Comparison of ENCODE assay signal across 26 mouse cellular contexts in the genomic region with DNA sequence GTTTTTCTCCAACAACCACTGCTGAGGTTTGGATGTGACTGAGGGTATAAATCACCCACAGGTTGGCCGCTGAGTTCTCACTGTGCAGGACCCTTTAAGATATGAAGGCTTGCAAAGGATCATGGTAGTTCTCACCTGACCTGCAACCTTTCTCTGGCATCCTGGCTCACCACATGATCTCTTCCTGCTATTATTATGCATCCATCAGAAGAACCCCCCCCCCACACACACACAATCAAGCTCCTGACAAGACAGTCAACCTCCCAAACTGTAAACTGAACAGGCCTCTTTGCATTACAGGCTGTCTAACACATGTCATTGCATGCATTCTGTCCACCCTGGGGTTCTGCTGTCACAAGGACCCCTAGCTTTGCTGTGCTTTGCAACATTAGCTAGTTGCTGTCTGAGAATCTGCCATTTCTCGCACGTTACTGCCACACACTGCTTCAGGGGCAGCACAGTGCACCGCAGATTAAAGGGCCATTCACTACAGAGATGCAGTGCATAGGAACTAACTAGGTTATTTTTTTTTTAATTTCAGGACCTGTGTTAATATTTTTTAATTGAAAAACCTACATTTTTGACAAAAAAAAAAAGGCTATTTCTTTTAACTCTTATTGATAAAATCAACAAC.
DNase-seq lines count a peak whose midpoint lies in the region; ATAC-seq and TF ChIP-seq lines count a peak whose summit lies in the region.
"Had no signal": no experiment of that assay in that cellular context is flagged by ENCODE, and none has a peak within 500 bp of the region (broad histone marks: within the 10 kb centered on the region; RNA-seq: fewer than 3 reads in every experiment).

No protein-coding gene starts in this region.

- no peak for TF ChIP-seq POLR2A in ES-Bruce4 (IDR thresholded peaks at IDR 0.05; ENCODE audit: insufficient read depth, low read length)

- no peak overlapping the region for H3K4me3 ChIP-seq in forebrain, embryonic 15.5 days
- H3K4me3 ChIP-seq in forebrain, embryonic 14.5 days (ENCODE audit: low read depth, low read length), result no peak overlapping the region
- H3K4me3 ChIP-seq in midbrain, embryonic 12.5 days, result no peak overlapping the region
- H3K4me3 ChIP-seq in midbrain, embryonic 11.5 days (ENCODE audit: low read depth, low read length), result no peak overlapping the region
- no peak overlapping the region for H3K4me3 ChIP-seq in ES-Bruce4 (ENCODE audit: low read depth, low read length)
- H3K4me3 ChIP-seq: embryonic facial prominence, embryonic 12.5 days; embryonic facial prominence, embryonic 15.5 days; gastrocnemius, adult 2 months; heart, embryonic 13.5 days; hindbrain, embryonic 12.5 days had no signal

- H3K9me3 ChIP-seq in forebrain, embryonic 15.5 days, result no peaks in the 10 kb centered on the region
- H3K9me3 ChIP-seq in forebrain, embryonic 14.5 days (replicated peaks; ENCODE audit: control insufficient read depth, low read length), result no peaks in the 10 kb centered on the region
- no peaks in the 10 kb centered on the region for H3K9me3 ChIP-seq in midbrain, embryonic 12.5 days
- no peaks in the 10 kb centered on the region for H3K9me3 ChIP-seq in midbrain, embryonic 11.5 days (ENCODE audit: control insufficient read depth, low read length)
- no peaks in the 10 kb centered on the region for H3K9me3 ChIP-seq in ES-Bruce4 (replicated peaks; ENCODE audit: control insufficient read depth, insufficient read depth, low read length, poor library complexity, severe bottlenecking)
- H3K9me3 ChIP-seq: embryonic facial prominence, embryonic 12.5 days; embryonic facial prominence, embryonic 15.5 days; heart, embryonic 13.5 days; hindbrain, embryonic 12.5 days had no signal

- DNase-seq in forebrain, embryonic 14.5 days (ENCODE audit: low spot score), result no peak
- no peak for DNase-seq in midbrain, embryonic 11.5 days (ENCODE audit: low spot score, missing footprints)
- peak; percentile 80 for DNase-seq in R1 (ENCODE audit: low read depth, low spot score)
- no peak for DNase-seq in urinary bladder, postnatal 14 days (ENCODE audit: low spot score)
- DNase-seq in frontal cortex, adult 2 months (ENCODE audit: extremely low spot score in 1 of 2, low spot score in 1 of 2), result no peak
- DNase-seq: adrenal gland, adult 2 months; adrenal gland, postnatal 14 days; cerebellum, adult 11 months; cerebellum, adult 2 months; cerebellum, adult 9-11 months; cerebellum, postnatal 25 days; gastrocnemius, adult 2 months; gastrocnemius, postnatal 14 days; heart, adult 18-20 months; heart, postnatal 14 days had no signal

- H3K4me2 ChIP-seq in forebrain, embryonic 15.5 days (replicated peaks), result no peak overlapping the region
- no peak overlapping the region for H3K4me2 ChIP-seq in forebrain, embryonic 14.5 days (ENCODE audit: low read length)
- H3K4me2 ChIP-seq in midbrain, embryonic 12.5 days (replicated peaks), result no peak overlapping the region
- H3K4me2 ChIP-seq in midbrain, embryonic 11.5 days, result no peak overlapping the region
- H3K4me2 ChIP-seq: embryonic facial prominence, embryonic 12.5 days; embryonic facial prominence, embryonic 15.5 days; heart, embryonic 13.5 days; hindbrain, embryonic 12.5 days had no signal

- 0 out of 2 replicates have a peak, but pooled peaks have one; percentile 42 for TF ChIP-seq EP300 in ES-Bruce4 (IDR thresholded peaks at IDR 0.05; ENCODE audit: insufficient read depth, low read depth, low read length)

- 0 out of 2 replicates have a peak, but pooled peaks have one; percentile 32 for ATAC-seq in forebrain, embryonic 15.5 days (replicated peaks)
- no peak for ATAC-seq in forebrain, embryonic 14.5 days
- no peak for ATAC-seq in midbrain, embryonic 12.5 days (ENCODE audit: low FRiP score, low read depth)
- no peak for ATAC-seq in midbrain, embryonic 11.5 days (ENCODE audit: low FRiP score)
- ATAC-seq: forebrain, embryonic 16.5 days; hindbrain, postnatal 0 days; inflammation-experienced regulatory T-cells, adult 6 months; intestine, embryonic 16.5 days had no signal

- H3K36me3 ChIP-seq in forebrain, embryonic 15.5 days, result no peaks in the 10 kb centered on the region
- no peaks in the 10 kb centered on the region for H3K36me3 ChIP-seq in forebrain, embryonic 14.5 days (ENCODE audit: control insufficient read depth, insufficient read depth, low read length)
- H3K36me3 ChIP-seq in midbrain, embryonic 12.5 days, result peaks cover 18% of the 10 kb centered on the region
- H3K36me3 ChIP-seq in midbrain, embryonic 11.5 days (ENCODE audit: control insufficient read depth, insufficient read depth, low read length), result 0 out of 2 replicates have a peak, but pooled peaks cover 3% of the 10 kb centered on the region
- no peaks in the 10 kb centered on the region for H3K36me3 ChIP-seq in ES-Bruce4 (ENCODE audit: control insufficient read depth, insufficient read depth, low read length, poor library complexity, severe bottlenecking)

- no peaks in the 10 kb centered on the region for H3K4me1 ChIP-seq in forebrain, embryonic 15.5 days
- H3K4me1 ChIP-seq in forebrain, embryonic 14.5 days (ENCODE audit: control insufficient read depth, insufficient read depth, low read length), result peaks cover 2% of the 10 kb centered on the region; the same call in 1 of the 2 replicates
- H3K4me1 ChIP-seq in midbrain, embryonic 12.5 days, result no peaks in the 10 kb centered on the region
- no peaks in the 10 kb centered on the region for H3K4me1 ChIP-seq in midbrain, embryonic 11.5 days (ENCODE audit: control insufficient read depth, insufficient read depth, low read length)
- H3K4me1 ChIP-seq in ES-Bruce4 (ENCODE audit: control insufficient read depth, insufficient read depth, low read length), result no peaks in the 10 kb centered on the region
- H3K4me1 ChIP-seq: embryonic facial prominence, embryonic 12.5 days; embryonic facial prominence, embryonic 15.5 days; heart, embryonic 13.5 days; hindbrain, embryonic 12.5 days had no signal

- no peaks in the 10 kb centered on the region for H3K27me3 ChIP-seq in forebrain, embryonic 15.5 days
- H3K27me3 ChIP-seq in forebrain, embryonic 14.5 days (replicated peaks; ENCODE audit: control insufficient read depth, insufficient read depth, low read length), result no peaks in the 10 kb centered on the region
- no peaks in the 10 kb centered on the region for H3K27me3 ChIP-seq in midbrain, embryonic 12.5 days
- no peaks in the 10 kb centered on the region for H3K27me3 ChIP-seq in midbrain, embryonic 11.5 days (ENCODE audit: control insufficient read depth, insufficient read depth, low read length)
- no peaks in the 10 kb centered on the region for H3K27me3 ChIP-seq in ES-Bruce4 (ENCODE audit: control insufficient read depth, insufficient read depth, low read length, poor library complexity, severe bottlenecking)
- H3K27me3 ChIP-seq: embryonic facial prominence, embryonic 12.5 days; embryonic facial prominence, embryonic 15.5 days; heart, embryonic 13.5 days; hindbrain, embryonic 12.5 days had no signal

- no peak for TF ChIP-seq CTCF in ES-Bruce4 (IDR thresholded peaks at IDR 0.05; ENCODE audit: low read depth, low read length)

- no peak overlapping the region for H3K27ac ChIP-seq in forebrain, embryonic 15.5 days (replicated peaks)
- H3K27ac ChIP-seq in forebrain, embryonic 14.5 days (ENCODE audit: low read depth, low read length), result no peak overlapping the region
- 0 out of 2 replicates have a peak overlapping the region, but pooled peaks have one; percentile 20 for H3K27ac ChIP-seq in midbrain, embryonic 12.5 days (replicated peaks)
- H3K27ac ChIP-seq in midbrain, embryonic 11.5 days (ENCODE audit: low read depth, low read length), result no peak overlapping the region
- no peak overlapping the region for H3K27ac ChIP-seq in ES-Bruce4 (ENCODE audit: insufficient read depth, low read length)
- H3K27ac ChIP-seq: embryonic facial prominence, embryonic 12.5 days; embryonic facial prominence, embryonic 15.5 days; gastrocnemius, adult 2 months; heart, embryonic 13.5 days; hindbrain, embryonic 12.5 days; hindbrain, postnatal 0 days had no signal

- no peak overlapping the region for H3K9ac ChIP-seq in forebrain, embryonic 15.5 days (replicated peaks)
- no peak overlapping the region for H3K9ac ChIP-seq in forebrain, embryonic 14.5 days (ENCODE audit: low read length)
- H3K9ac ChIP-seq in midbrain, embryonic 12.5 days (replicated peaks), result no peak overlapping the region
- H3K9ac ChIP-seq in midbrain, embryonic 11.5 days (ENCODE audit: low read length), result no peak overlapping the region
- H3K9ac ChIP-seq in ES-Bruce4 (ENCODE audit: low read depth, poor library complexity, severe bottlenecking), result no peak overlapping the region
- H3K9ac ChIP-seq: embryonic facial prominence, embryonic 12.5 days; embryonic facial prominence, embryonic 15.5 days; heart, embryonic 13.5 days; hindbrain, embryonic 12.5 days had no signal

- 72% methylated on average over 4 of the region's 4 CpGs for WGBS in forebrain, embryonic 15.5 days
- 62% methylated on average over 4 of the region's 4 CpGs for WGBS in forebrain, embryonic 14.5 days
- 72% methylated on average over 4 of the region's 4 CpGs for WGBS in midbrain, embryonic 12.5 days
- WGBS in midbrain, embryonic 11.5 days, result 74% methylated on average over 4 of the region's 4 CpGs
